Mouse (Mus musculus) CH12.LX (cell line): ENCODE results near the gene Tnp2. TPM values are rescaled to one million over a fixed set of nuclear protein-coding genes. Genes with fewer than 3 reads are reported as not detected.

Experiments used
- DNase-seq: peaks from one replicate; pipeline ENCODE4 v3.0.0-alpha.2; 2013; ENCODE audit errors: extremely low read depth
- H3K27ac ChIP-seq: 2 replicates; pipeline ENCODE4 v1.5.1; 2012; ENCODE audit warnings: low read depth, mild to moderate bottlenecking, control low read depth, moderate library complexity; ENCODE audit not compliant: insufficient read depth
- H3K27me3 ChIP-seq: replicated peaks from 2 replicates; pipeline ENCODE3; 2012; ENCODE audit warnings: inconsistent platforms
- H3K36me3 ChIP-seq, 2 experiments: replicated peaks in 1 of 2; 2 replicates each; pipeline versions ENCODE3 to v1.6.1; 2012; ENCODE audit warnings: inconsistent platforms in 1 of 2, low read length in 1 of 2, mild to moderate bottlenecking in 1 of 2, mixed read lengths in 1 of 2, moderate library complexity in 1 of 2; ENCODE audit not compliant: control insufficient read depth in 1 of 2, insufficient read depth in 1 of 2
- H3K4me1 ChIP-seq, 2 experiments: 2 replicates each; pipeline ENCODE4 v1.6.1; 2012; ENCODE audit warnings: inconsistent platforms in 1 of 2, moderate library complexity in 1 of 2; ENCODE audit not compliant: insufficient read depth in 2 of 2, control insufficient read depth in 1 of 2
- H3K4me2 ChIP-seq: 2 replicates; pipeline ENCODE4 v1.6.1; 2012; ENCODE audit warnings: low read depth, mild to moderate bottlenecking, control low read depth; ENCODE audit not compliant: poor library complexity, insufficient read depth, severe bottlenecking
- H3K4me3 ChIP-seq, 3 experiments: fragments of 150-350 bp in 1 of 3; sonication (generic) in 1 of 3; replicated peaks in 1 of 3; 2 replicates each; pipeline versions ENCODE3 to v1.5.1; 2011 to 2012; ENCODE audit warnings: low read depth in 2 of 3, low read length in 2 of 3, mild to moderate bottlenecking in 2 of 3, moderate library complexity in 2 of 3, control low read depth in 1 of 3, improper control_type of control experiment in 1 of 3, inconsistent platforms in 1 of 3, mixed read lengths in 1 of 3; ENCODE audit not compliant: poor library complexity in 1 of 3
- H3K79me2 ChIP-seq: replicated peaks from 2 replicates; pipeline ENCODE4 v1.6.1; 2012; ENCODE audit warnings: mild to moderate bottlenecking, moderate library complexity; ENCODE audit not compliant: control insufficient read depth, poor library complexity, insufficient read depth, severe bottlenecking; ENCODE audit errors: extremely low read depth
- H3K9ac ChIP-seq: 2 replicates; pipeline ENCODE4 v1.6.1; 2012; ENCODE audit warnings: low read depth, mild to moderate bottlenecking, control low read depth, moderate library complexity; ENCODE audit not compliant: insufficient read depth
- H3K9me3 ChIP-seq: replicated peaks from 2 replicates; pipeline ENCODE3; 2012; ENCODE audit warnings: low read length, inconsistent platforms, mixed read lengths
- CHD1 ChIP-seq: IDR thresholded peaks from 2 replicates; pipeline ENCODE4 v1.6.1; 2012; ENCODE audit warnings: low read depth, low read length, improper control_type of control experiment, inconsistent platforms
- ELF1 ChIP-seq: IDR thresholded peaks from 2 replicates; pipeline ENCODE4 v1.6.1; 2014; ENCODE audit warnings: low read depth, mild to moderate bottlenecking, inconsistent platforms, low read length, improper control_type of control experiment
- EP300 ChIP-seq: IDR thresholded peaks from 2 replicates; pipeline ENCODE4 v1.6.1; 2011; ENCODE audit warnings: low read length, improper control_type of control experiment
- JUND ChIP-seq: conservative IDR thresholded peaks from 2 replicates; pipeline ENCODE4 v1.6.1; 2011; ENCODE audit warnings: low read depth, low read length, improper control_type of control experiment
- MAFK ChIP-seq: IDR thresholded peaks from 2 replicates; pipeline ENCODE4 v1.6.1; 2011; ENCODE audit warnings: low read length, improper control_type of control experiment; ENCODE audit not compliant: insufficient replicate concordance
- MAX ChIP-seq: IDR thresholded peaks from 2 replicates; pipeline ENCODE4 v1.6.1; 2011; ENCODE audit warnings: low read length, improper control_type of control experiment
- MAZ ChIP-seq: IDR thresholded peaks from 2 replicates; pipeline ENCODE4 v1.6.1; 2012; ENCODE audit warnings: low read depth, mild to moderate bottlenecking, inconsistent platforms, low read length, improper control_type of control experiment, moderate library complexity
- MXI1 ChIP-seq: IDR thresholded peaks from 2 replicates; pipeline ENCODE4 v1.6.1; 2011; ENCODE audit warnings: mild to moderate bottlenecking, low read depth, low read length, improper control_type of control experiment
- MYC ChIP-seq: IDR thresholded peaks from 2 replicates; pipeline ENCODE4 v1.6.1; 2011; ENCODE audit warnings: low read depth, mild to moderate bottlenecking, improper control_type of control experiment, low read length
- PAX5 ChIP-seq: IDR thresholded peaks from 2 replicates; pipeline ENCODE4 v1.6.1; 2012; ENCODE audit warnings: low read length, inconsistent platforms, mixed read lengths
- POLR2AphosphoS2 ChIP-seq: IDR thresholded peaks from 2 replicates; pipeline ENCODE4 v1.6.1; 2011; ENCODE audit warnings: low read depth, low read length, improper control_type of control experiment
- RAD21 ChIP-seq: IDR thresholded peaks from 2 replicates; pipeline ENCODE4 v1.6.1; 2011; ENCODE audit warnings: low read depth, mild to moderate bottlenecking, low read length, improper control_type of control experiment, moderate library complexity
- SIN3A ChIP-seq: IDR thresholded peaks from 2 replicates; pipeline ENCODE4 v1.6.1; 2012; ENCODE audit warnings: low read length, improper control_type of control experiment, inconsistent platforms
- TBP ChIP-seq: conservative IDR thresholded peaks from 2 replicates; pipeline ENCODE4 v1.6.1; 2011; ENCODE audit warnings: low read depth, low read length, improper control_type of control experiment
- USF1 ChIP-seq: IDR thresholded peaks from 2 replicates; pipeline ENCODE4 v1.6.1; 2014; ENCODE audit warnings: low read depth, mild to moderate bottlenecking, inconsistent platforms, low read length, improper control_type of control experiment
- USF2 ChIP-seq: conservative IDR thresholded peaks from 2 replicates; pipeline ENCODE4 v1.6.1; 2011; ENCODE audit warnings: low read depth, low read length, improper control_type of control experiment
- ZC3H11A ChIP-seq: IDR thresholded peaks from 2 replicates; pipeline ENCODE4 v1.6.1; 2012; ENCODE audit warnings: low read depth, mild to moderate bottlenecking, inconsistent platforms, low read length, improper control_type of control experiment
- ZNF384 ChIP-seq: IDR thresholded peaks from 2 replicates; pipeline ENCODE4 v1.6.1; 2012; ENCODE audit warnings: low read depth, low read length, improper control_type of control experiment, inconsistent platforms
- dilution Hi-C: fragments of 300-500 bp; cut with MboI; formaldehyde crosslinking; loops from 2 replicates; pipeline ENCODE4 v1.14.3; 2020; ENCODE audit warnings: low sequenced_read_pairs; ENCODE audit not compliant: extremely low pct_unique_long_range_greater_than_20kb, extremely low pct_ligation_motif_present
- in situ Hi-C: fragments of 300-500 bp; cut with MboI; formaldehyde crosslinking; loops from 3 replicates; pipeline ENCODE4 v1.14.3; 2019; ENCODE audit warnings: low sequenced_read_pairs, low pct_ligation_motif_present, low pct_unique_long_range_greater_than_20kb, mixed read lengths
- polyA plus RNA-seq: library from polyadenylated mRNA; unstranded; fragments of >175 nt; gene quantifications from 2 replicates; pipeline ENCODE4 v1.2.1, GENCODE M21; 2012; ENCODE audit warnings: low read depth; ENCODE audit not compliant: insufficient read length
- total RNA-seq, 2 experiments: library from RNA; depleted of rRNA; stranded (reverse); fragments of 300-350 nt in 1 of 2; fragments of >200 nt in 1 of 2; gene quantifications; 2 replicates each; pipeline ENCODE4 v1.2.3; 2012 to 2014

Gene Tnp2
- total and polyA plus RNA-seq, 3 experiments: 0.25 to 0.43 TPM; not detected in 1

- TF ChIP-seq ELF1 (no peak; the same call in 1 of the 2 replicates), CHD1 (peak; percentile 22; the same call in 1 of the 2 replicates), MAX (peak; percentile 94), POLR2AphosphoS2 (no peak), TBP (no peak; the same call in 1 of the 2 replicates), ZNF384 (no peak), MYC (no peak; the same call in 1 of the 2 replicates), ZC3H11A (no peak)
- TF ChIP-seq, all 38 proteins: peak for 16
Measured at GRCm38 (mm10) chr16:10834911-10835587, 46.6 kb upstream of the Tnp2 start, which contains the start of gene Rmi2 (continued).

GRCm38 (mm10) chr16:10834542-10834910 lies 46.1 kb upstream of the Tnp2 start:
- peaks cover 0 to 25% of the 10 kb centered on the region in 2 experiments for H3K36me3 ChIP-seq
- no peak overlapping the region for H3K27ac ChIP-seq
- peak overlapping the region; percentile 97 for H3K4me2 ChIP-seq
- TF ChIP-seq MXI1: no peak
- TF ChIP-seq RAD21: no peak
- no peak for TF ChIP-seq USF2
- peak; percentile 85 for TF ChIP-seq TBP
- peak; percentile 11; the same call in 1 of the 2 replicates for TF ChIP-seq SIN3A
- TF ChIP-seq MAFK: peak; percentile 77; the same call in 1 of the 2 replicates
- peak; percentile 72; the same call in 1 of the 2 replicates for TF ChIP-seq MYC
- TF ChIP-seq MAZ: 0 out of 2 replicates have a peak, but pooled peaks have one; percentile 59
- no peak for TF ChIP-seq USF1
- peak; percentile 94; the same call in 1 of the 2 replicates for TF ChIP-seq CHD1
- 0 out of 2 replicates have a peak, but pooled peaks have one; percentile 32 for TF ChIP-seq JUND
- TF ChIP-seq PAX5: no peak
- peak; percentile 27; the same call in 1 of the 2 replicates for TF ChIP-seq EP300
- H3K4me3 ChIP-seq: peak overlapping the region; percentile 74 to 99 (median 77)
- in situ Hi-C loops: loop anchor here (5.0 kb wide), 1 partner anchor 42 kb away; the partner anchor contains the start of gene Prm3
- peaks cover 21 to 44% of the 10 kb centered on the region in 2 experiments for H3K4me1 ChIP-seq
- H3K27me3 ChIP-seq: no peaks in the 10 kb centered on the region
- peaks cover 9% of the 10 kb centered on the region; the same call in 1 of the 2 replicates for H3K79me2 ChIP-seq
- dilution Hi-C loops: no loop called here
- peaks cover 3% of the 10 kb centered on the region for H3K9me3 ChIP-seq
- peak overlapping the region; percentile 96 for H3K9ac ChIP-seq
- no peak for DNase-seq
